Mouse (Mus musculus): ENCODE data around the gene Chchd6.

The Chchd6 gene

DNA sequence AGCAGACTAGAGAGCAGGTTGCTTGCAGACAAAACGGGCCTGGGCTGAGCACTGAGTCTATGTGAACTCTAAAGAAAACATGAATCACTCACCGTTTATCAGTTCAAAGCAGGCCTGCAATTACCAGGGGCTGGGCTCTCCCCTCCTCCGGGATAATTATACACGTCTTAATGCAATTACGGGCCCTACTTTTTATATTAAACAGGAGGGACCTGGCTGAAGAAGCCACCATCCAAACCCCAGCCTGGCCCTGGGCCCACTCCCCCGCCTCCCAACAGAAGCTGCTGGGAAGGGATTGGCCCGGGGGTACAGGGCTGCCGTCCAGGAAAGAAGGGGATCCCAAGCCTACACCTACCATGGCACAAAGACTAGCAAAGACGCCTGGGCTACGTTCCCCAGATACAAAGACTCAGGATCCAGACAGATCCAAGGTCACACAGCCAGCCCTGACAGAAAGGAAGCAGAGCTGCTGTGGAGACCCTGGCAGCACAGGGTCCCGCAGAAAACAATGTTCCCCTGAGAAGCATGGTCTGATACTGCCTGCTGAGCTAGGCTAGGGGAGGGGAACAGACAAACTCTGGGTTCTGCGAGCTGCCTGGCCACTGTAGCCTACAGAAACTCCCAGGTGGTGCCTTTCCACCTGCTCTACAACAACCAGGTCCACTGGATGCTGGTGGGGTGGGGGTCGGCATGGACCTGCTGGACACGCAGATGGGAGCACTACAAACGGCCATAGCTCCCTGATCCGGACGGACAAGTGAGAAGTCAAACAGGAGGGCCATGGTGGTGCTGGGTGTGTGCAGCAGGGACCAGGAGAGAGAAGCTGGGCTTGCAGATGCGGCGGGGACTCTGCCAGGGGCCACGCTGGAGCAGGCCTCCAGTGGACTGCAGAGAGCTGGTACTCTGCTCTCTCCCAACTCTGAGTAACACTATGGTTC is 235.4 kb downstream of the Chchd6 start:
- no peak for DNase-seq (ENCODE audit: low spot score in 2 of 2)

DNA sequence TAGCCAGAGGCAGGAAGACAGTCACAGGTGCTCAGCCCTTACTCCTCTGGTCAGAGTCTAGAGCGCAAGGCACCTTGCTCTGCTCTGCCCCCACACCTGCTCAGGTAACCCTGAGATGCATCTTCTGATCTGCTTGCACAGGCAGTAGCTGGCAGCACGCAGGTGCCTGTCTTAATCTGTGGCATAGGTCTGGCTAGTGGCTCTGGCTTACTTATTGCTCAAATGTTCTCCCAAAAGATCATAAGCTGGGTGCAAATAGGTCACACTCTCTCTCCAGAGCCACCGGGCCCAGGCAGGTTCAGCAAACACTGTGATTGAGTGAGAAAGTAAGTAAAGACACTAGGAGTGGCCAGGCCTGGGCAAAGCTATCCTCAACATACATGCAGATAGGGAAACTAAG is 236.3 kb downstream of the Chchd6 start:
- DNase-seq (ENCODE audit: low spot score in 2 of 2): no peak

DNA sequence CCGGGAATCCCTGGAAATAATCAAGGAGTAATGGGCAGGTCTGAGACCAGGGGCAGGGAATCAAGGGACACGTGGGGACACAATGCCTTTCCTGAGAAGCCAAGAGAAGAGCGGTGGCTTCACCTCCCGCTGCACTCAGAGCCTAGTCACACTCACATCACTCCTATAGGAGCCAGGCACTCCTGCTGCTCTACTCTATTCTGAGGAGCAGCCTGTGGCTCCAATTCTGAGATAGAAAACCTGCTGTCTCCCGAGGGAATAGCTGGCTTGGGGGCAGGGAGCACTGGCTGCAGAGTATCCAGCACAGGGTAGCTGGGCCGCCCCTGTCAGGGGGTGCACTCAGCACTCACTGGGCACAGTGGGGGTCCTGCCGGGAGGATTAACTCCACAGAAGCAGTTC is 239.8 kb downstream of the Chchd6 start:
- no peak for DNase-seq (ENCODE audit: low spot score in 2 of 2)

DNA sequence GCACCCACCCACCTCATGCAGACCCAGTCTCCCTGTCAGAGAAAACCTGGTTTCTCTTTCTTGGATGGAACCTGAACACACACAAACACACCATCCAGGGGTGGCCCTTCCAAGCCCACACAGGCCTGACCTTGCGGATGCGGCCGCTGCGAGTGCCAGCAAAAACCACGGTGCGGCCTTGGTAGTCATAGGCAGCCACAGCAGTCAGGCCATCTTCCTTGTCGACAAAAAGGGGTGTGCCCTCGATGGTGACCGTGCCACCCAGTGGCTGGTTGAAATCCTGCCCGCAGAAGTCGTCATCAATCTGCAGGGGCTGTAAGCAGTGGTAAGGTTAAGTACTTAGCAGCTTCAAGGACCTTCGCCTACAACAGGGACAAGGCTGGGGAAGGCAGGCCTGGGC is 240.7 kb downstream of the Chchd6 start:
- no peak for DNase-seq (ENCODE audit: low spot score in 2 of 2)

DNA sequence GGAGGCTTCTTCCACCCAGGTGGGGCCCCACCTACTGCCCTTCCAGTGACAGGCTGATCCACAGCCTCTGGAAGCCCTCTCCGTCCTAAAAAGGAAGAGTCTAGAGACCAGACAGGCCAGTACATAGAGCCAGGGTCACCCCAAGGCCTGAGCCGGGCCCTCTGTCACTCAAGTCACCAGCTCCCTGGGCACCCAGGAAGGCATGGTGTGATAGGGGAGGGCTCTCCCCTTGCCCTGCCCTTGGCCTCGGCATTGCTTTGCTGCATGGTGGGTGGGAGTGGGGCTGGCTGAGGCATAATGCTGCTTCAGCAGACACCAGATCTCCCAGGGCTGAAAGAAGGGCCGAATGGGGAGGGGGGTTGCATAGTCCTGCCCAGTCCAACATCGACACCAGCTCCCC is 241.4 kb downstream of the Chchd6 start:
- no peak for DNase-seq (ENCODE audit: low spot score in 2 of 2)

DNA sequence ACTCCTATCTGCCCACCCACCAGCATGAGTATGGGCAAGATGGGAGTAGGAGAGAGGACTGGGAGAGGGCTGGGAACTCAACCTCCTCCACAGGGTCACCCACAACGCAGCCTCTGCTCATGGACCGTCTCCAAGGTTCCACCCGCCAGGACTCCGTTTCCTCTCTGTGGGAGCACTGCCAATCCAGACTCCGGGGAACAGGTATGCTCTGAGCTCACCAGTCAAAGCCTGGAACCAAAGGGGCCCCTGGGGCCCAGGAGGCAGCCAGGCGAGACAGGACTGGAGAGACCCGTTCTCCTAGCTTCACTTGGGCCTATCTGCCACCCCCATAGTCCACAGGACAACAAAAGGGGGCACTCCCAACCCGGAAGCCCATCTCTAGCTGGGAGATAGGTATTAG is 242.4 kb downstream of the Chchd6 start:
- DNase-seq (ENCODE audit: low spot score in 2 of 2): no peak

DNA sequence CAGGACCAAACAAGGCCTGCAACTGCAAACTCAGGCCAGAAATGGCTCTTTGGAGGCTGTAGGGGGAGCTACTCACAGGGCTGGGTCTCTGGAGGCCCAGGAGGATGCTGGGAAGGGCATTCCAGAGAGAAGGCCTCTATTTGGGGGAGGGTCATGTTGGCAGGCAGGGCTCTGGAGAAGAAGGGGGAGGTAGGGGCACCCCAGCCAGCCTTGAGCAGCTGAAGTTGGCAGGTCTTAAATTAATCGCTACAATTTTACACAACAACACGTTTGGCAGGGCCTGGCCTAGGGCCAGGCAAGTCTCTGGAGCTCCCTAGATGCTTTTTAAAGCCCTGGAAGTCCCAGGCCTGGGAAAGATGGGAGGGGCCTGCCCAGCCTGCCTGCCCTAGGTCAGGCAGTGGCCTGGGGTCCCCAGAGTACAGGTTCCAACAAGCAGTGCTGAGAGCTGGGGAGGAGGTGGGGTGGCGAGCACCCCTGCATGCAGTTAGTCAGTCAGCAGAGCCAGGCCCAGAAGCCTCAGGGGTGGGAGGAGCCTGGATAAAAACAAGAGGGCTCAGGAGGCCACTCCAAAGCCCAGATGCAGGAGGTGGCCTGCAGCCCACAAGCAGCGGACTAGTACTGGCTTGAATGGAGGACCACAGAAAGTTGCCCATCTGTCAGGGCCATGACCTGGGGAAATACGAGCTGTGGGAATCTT is 243.9 kb downstream of the Chchd6 start:
- DNase-seq (ENCODE audit: low spot score in 2 of 2): no peak

DNA sequence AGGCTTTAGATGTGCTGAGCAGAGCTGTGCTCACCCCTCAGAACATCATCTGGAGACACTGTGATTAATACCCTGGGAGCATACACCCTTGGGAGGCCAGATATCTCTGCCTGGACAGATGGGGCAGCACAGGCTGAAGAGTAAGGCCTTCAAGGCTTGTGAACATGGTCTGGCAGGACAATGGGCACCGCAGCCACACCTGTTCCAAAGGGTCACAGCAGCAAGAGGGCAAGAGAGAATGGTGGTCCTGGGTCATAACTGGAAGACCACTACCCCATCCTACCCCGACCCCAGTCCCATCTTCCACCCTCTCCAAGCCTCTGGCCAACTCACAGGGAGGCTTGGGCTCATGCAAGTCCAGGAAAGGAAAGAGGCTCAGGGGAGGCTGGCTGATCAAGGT is 244.9 kb downstream of the Chchd6 start:
- no peak for DNase-seq (ENCODE audit: low spot score in 2 of 2)

DNA sequence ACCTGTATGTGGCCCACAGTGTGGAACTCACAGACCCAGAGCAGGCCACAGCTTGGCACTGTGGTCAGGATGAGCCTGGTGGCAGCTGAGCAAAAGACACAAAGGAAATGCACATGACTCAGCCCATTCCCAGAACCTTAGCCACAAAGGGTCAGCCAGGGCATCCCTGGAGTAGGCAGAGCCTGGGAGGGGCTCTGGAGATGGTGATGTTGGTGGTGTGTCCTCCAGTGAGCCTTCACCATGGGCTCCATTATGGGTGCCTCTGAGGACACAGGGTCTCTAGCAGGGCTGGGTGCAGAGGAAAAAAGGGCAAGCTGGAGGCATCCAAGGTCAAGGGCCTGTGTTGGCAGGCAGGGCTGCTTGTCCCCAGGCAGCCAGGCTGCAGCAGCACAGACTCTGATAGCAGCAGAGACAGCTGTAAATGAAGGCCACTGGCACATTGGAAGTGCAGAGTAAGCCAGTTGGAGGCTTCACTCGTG is 245.4 kb downstream of the Chchd6 start:
- DNase-seq (ENCODE audit: low spot score in 2 of 2): no peak

DNA sequence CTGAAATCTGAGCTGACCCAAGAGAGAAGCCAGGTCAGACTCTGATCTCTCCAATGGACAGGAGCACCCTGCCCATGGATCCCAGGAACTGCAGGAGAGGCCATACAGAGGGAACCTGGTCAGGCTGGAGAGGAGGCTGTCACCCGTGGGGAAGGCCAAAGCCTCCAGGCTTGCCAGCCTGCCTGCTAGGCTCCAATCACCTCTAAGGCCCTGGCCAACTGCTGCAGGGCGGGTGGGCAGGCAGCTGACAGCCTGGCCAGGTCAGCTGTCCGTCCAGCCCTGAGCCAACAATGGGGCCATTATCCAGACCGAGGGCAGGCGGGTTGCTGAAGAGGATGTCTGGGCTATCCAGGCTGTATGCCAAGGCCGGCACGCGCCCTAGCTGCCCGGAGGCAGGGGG is 247.1 kb downstream of the Chchd6 start:
- DNase-seq (ENCODE audit: low spot score in 2 of 2): no peak

DNA sequence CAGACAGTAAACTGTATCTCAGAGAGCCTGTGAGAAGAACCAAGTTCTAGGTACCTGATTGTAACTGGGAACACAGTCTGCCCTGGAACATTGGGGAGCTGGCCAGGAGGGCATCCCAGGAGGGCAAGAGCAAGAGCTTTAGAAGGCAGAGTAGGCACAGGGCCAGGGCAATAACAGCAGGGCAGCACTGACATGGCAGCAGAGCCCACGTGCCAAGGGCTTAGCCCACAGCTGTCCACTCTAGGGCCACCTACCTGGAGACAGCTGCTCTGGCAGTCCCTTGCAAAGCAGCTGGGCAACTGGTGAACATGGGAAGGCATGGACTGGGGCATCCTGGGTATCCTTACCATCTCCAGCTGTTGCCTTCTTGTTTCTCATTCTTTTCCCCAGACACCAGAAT is 247.7 kb downstream of the Chchd6 start:
- DNase-seq (ENCODE audit: low spot score in 2 of 2): no peak

DNA sequence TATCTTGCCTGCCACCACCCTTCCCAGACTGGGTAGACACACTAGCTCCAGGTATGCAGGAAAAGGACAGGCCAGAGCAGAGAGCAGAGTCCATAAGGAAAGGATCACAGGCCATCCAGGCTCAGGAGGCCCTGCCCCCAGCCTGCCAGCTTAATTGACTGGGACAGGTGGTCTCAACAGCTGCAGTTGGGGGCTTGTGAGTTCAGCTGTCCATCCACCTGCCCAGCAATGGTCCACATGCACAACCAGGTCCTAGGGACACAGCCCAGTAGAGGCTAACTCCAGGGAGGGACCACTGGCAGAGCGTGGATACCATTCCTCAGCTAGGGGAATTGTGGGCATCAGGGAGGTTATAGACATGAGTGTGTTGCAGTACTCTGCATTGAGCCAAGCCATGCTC is 249.6 kb downstream of the Chchd6 start:
- no peak for DNase-seq (ENCODE audit: low spot score in 2 of 2)

DNA sequence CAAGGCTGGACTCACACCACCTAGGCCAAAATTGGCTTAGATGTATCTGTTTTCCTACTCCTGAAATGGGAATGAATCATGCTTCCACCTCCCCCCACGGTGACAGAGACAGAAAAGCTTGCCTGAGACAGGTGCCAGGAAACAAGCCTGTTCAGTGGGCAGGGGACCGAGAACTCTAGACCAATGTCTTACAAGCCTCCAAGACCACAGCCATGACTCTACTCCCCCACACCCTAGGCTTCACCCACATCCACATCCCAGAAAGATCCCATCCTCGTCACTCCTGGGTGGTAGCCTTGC is 250.0 kb downstream of the Chchd6 start:
- no peak for DNase-seq (ENCODE audit: low spot score in 2 of 2)

DNA sequence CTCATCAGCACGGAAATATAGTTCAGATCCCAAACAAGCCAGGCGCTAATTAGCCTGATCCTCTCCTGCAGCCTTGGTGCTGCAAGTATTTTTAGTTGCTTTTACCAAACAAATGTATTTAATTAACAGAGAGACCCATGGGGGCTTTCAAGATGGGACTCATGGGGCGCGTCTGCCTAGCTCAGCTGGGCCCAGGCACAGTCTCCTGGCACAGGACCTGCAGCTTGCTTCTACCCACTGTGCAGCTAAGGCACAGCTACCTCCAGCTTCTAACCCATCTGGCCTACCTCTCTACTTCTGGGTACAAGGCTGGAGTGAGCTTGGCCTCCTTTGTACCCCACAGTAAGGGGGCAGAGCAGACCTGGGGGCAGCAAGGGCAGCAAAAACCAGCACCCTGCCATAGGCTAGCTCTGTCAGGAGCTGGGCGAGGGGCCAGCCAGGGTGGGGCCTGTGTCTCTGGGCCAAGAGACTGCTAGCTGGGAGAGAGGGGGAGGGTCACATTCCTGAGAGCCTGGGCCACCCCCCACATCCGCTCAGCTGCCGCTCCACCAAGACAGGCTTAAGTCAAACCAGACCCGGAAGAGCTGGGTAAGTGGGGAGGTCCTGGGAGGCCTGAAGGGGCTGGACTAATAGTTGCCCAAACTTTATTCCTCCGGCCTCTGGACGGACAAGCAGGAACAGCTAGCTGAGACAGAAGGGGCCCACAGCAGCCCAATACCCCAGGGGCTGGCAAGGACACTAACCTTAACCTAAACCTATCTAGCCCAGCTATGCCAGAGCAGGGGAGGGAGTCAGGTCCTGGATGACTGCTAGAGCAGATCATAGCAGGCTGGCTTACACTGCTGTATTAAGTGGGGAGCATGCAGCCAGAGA is 250.6 kb downstream of the Chchd6 start:
- peak in 1 of 2 experiments; percentile 41 for DNase-seq (ENCODE audit: low spot score in 2 of 2)

DNA sequence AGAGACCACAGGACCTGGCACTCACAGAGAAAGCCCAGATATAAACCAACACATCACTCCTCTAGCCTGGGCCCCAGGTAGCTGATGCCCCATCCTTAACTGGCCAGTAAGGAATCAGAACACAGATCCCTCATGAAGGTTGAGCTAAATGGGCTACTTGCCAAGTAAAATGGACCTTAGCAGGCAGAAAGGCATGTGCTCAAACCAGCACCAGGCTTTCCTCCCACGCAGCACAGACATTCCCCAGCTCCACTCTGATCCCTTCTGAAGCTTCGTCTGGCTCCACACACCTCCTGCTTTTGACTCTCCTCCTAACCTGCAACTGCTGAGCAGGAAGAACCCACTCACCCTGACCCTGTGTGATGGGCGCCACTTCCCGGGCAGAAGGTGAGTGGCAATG is 253.5 kb downstream of the Chchd6 start:
- no peak for DNase-seq (ENCODE audit: low spot score in 2 of 2)

DNA sequence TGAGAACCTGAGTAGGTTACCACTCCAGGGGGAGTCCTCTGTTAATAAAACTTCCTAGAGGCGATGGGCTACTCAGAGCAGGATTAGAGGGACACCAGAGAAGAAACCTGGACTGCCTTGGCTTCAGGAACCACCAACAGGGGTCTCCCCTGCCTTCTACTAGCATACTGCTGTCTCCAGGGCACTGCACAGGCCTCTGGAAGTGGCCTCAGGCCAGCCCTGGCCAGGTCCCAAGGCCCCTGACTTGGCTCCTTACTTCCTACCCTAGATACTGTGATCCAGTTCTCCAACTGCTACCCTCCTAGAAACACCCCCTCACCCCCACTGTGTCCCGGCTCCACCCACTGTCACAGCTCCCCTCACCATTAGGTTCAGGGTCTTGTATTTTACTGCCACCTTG is 256.0 kb downstream of the Chchd6 start:
- no peak for DNase-seq (ENCODE audit: low spot score in 2 of 2)

DNA sequence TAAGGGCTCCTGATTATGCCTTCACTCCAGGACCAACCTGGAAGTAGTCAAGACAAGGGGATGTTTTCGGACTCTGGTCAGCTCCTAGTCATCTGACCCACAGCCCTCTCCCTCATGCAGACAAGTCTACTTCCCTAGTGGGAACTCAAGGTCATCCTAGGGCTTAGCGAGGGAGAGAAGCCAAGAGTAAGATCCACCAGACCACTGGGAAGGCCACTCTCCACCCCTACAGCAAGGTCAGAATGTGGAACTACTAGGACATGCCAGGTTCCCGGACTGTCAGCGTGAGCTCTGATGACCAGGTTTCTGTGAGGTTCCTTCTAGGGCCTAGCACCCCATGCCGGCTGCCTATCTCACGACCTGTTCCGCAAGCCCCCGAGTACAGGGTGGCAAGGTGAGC is 256.7 kb downstream of the Chchd6 start:
- no peak for DNase-seq (ENCODE audit: low spot score in 2 of 2)

DNA sequence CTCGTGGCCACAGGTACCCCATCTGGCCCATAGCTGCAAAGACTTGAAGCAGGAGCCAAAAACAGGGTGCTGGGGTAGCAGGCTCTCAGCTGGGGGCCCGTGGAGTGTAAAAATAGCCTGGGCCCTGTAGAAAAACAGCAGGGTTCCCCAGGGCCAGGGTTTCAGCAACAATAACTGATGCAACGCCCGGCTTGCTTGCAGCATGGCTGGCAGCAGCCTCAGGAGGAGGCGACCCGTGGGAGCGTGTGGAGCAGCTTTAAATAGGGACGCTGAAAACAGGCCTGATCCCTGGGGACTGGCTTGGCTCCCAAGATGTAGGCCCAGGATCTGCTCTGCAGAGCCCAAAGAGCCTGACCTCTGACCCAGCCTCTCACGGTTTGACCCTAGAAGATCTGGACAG is 257.9 kb downstream of the Chchd6 start:
- no peak for DNase-seq (ENCODE audit: low spot score in 2 of 2)

DNA sequence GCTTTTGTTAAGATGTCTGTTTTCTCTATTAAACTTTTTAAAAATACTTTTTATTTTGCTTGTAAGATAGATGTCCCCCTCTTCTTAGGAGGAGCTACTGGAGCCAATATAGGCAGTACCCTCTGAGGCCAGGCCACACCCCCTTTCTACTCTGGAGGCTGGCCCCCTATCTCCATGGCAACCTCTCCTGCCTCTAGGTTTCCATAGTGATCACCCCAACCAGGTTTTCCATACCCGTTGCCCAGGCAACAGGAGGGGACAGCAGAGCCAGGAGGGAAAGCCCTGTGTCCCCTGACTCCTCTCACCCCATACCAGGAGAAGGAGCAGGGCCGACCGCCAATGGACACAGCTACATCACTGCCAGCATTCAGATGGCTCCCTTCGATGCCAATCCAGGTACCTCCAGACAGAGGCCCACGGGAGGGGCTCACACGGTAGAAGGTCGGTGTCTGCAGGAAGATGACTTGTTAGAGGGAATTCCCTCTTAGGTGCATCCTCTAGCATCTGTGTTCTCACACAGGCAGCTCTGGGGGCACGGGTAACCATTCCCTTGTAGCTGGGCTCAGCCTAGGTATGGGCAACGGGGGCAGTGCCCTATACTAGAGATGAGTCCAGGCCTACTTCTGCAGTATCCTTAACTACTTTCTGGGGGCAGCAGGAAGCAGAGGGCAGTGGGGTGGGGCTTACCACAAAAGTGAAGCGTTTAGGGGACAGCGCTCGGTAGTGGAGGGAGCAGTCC is 261.3 kb downstream of the Chchd6 start:
- DNase-seq (ENCODE audit: low spot score in 2 of 2): no peak

Data from spleen, postnatal 4 days (tissue).